In genomic region chr9:50849249-50849648, GRCm38 (mm10) we compare ENCODE assay signal across 8 mouse cellular contexts. TPM values are rescaled to one million over a fixed set of nuclear protein-coding genes. Genes with fewer than 3 reads are reported as not detected.
DNase-seq lines count a peak whose midpoint lies in the region; ATAC-seq lines count a peak whose summit lies in the region.

No protein-coding gene starts in this region.

- H3K4me3 ChIP-seq in megakaryocyte, embryonic 14.5 days (replicated peaks): peak overlapping the region; percentile 42

- peak; percentile 21; the same call in 1 of the 2 replicates for ATAC-seq in common myeloid progenitor, adult 5-6 weeks (replicated peaks; ENCODE audit: low read depth, poor library complexity, severe bottlenecking)

- peaks cover 60% of the 10 kb centered on the region for H3K4me1 ChIP-seq in megakaryocyte, embryonic 14.5 days

- H3K36me3 ChIP-seq in megakaryocyte, embryonic 14.5 days (replicated peaks; ENCODE audit: low read length): peaks cover 14% of the 10 kb centered on the region

- no peaks in the 10 kb centered on the region for H3K27me3 ChIP-seq in megakaryocyte, embryonic 14.5 days (replicated peaks)

- peak; percentile 97 for DNase-seq in adipocyte (ENCODE audit: low spot score)
- peak; percentile 81 to 85 for DNase-seq in gastrocnemius, adult 8-10 months (ENCODE audit: low spot score in 2 of 2)
- peak; percentile 93 for DNase-seq in induced T-regulatory cell, adult 2 months (ENCODE audit: low read depth)
- DNase-seq in left cerebral cortex, adult 8-10 months (ENCODE audit: low spot score in 2 of 2): peak; percentile 80 to 83
- peak; percentile 84 to 87 for DNase-seq in right cerebral cortex, postnatal 36 days (ENCODE audit: low spot score in 2 of 2)
- peak; percentile 80 for DNase-seq in yolk sac, embryonic 10.5 days (ENCODE audit: low spot score)

- H3K9me3 ChIP-seq in megakaryocyte, embryonic 14.5 days: no peaks in the 10 kb centered on the region

RNA-seq across cellular contexts. Expression of gene Ppp2r1b, which starts 4.1 kb away (rescaled TPM):
- total RNA-seq in common myeloid progenitor, adult 5-6 weeks (2017): 66.6 and 66.9 TPM in 2 replicates
- 1 to 10 TPM; 6.5 to 7.4 (median 7.0) TPM for total RNA-seq in gastrocnemius, adult 8-10 months (2022)
- total RNA-seq in left cerebral cortex, adult 8-10 months (2022): 10 to 100 TPM; 13.5 to 19.2 (median 16.8) TPM
- 1.4 and 1.9 TPM in 2 replicates for polyA plus RNA-seq in megakaryocyte, embryonic 14.5 days (2012; ENCODE audit: insufficient read depth, low replicate concordance)

Comparison
In these comparisons a context has a peak if more than half of its experiments do, and no peak if none do; other contexts are left out.
1. Peak in every context shown above with its lines: DNase-seq, ATAC-seq and H3K4me3 ChIP-seq.